Mouse (Mus musculus) yolk sac, embryonic 10.5 days (tissue): ENCODE results near the gene Atp9a.
"Not testable (repeated sequence)": the region's sequence is repeated elsewhere in the genome, so short reads cannot be mapped to it uniquely, and the experiment has no call there.

ENCODE experiments used
- DNase-seq: peaks from one replicate; pipeline ENCODE4 v3.0.0-alpha.2; 2017; ENCODE audit warnings: low spot score

Gene Atp9a

GRCm38 (mm10) chr2:168742059-168742627, at the start of gene Atp9a:
Gene Atp9a, minus strand, starts transcription at chr2:168742409.
- peak; percentile 48 for DNase-seq

- no peak for DNase-seq
Observed at GRCm38 (mm10) chr2:168791115-168791802, 49.0 kb upstream of the Atp9a start.

GRCm38 (mm10) chr2:168786174-168786573, 44.0 kb upstream of the Atp9a start:
- no peak for DNase-seq

GRCm38 (mm10) chr2:168780596-168780995, 38.4 kb upstream of the Atp9a start:
- DNase-seq, result no peak

GRCm38 (mm10) chr2:168780024-168780423, 37.8 kb upstream of the Atp9a start:
- peak; percentile 77 for DNase-seq

GRCm38 (mm10) chr2:168777481-168777880, 35.3 kb upstream of the Atp9a start:
- DNase-seq, result no peak

- no peak for DNase-seq
Observed at GRCm38 (mm10) chr2:168776238-168776637, 34.0 kb upstream of the Atp9a start.

GRCm38 (mm10) chr2:168769259-168769658, 27.1 kb upstream of the Atp9a start:
- DNase-seq, result no peak

GRCm38 (mm10) chr2:168767582-168767981, 25.4 kb upstream of the Atp9a start, which contains the start of gene Sall4:
Gene Sall4, minus strand, starts transcription at chr2:168767943.
- DNase-seq, result no peak

- DNase-seq, result peak; percentile 88
Observed at GRCm38 (mm10) chr2:168766538-168767361, 24.5 kb upstream of the Atp9a start.

- peak; percentile 58 for DNase-seq
Observed at GRCm38 (mm10) chr2:168765696-168766537, 23.7 kb upstream of the Atp9a start.

GRCm38 (mm10) chr2:168765065-168765681, 23.0 kb upstream of the Atp9a start:
- peak; percentile 92 for DNase-seq

GRCm38 (mm10) chr2:168764460-168764867, 22.3 kb upstream of the Atp9a start:
- DNase-seq, result no peak

GRCm38 (mm10) chr2:168763785-168764184, 21.6 kb upstream of the Atp9a start:
- DNase-seq, result no peak

GRCm38 (mm10) chr2:168762411-168762815, 20.2 kb upstream of the Atp9a start:
- DNase-seq, result peak; percentile 78

- DNase-seq, result no peak
Observed at GRCm38 (mm10) chr2:168761954-168762353, 19.7 kb upstream of the Atp9a start.

- no peak for DNase-seq
Observed at GRCm38 (mm10) chr2:168761141-168761540, 18.9 kb upstream of the Atp9a start.

GRCm38 (mm10) chr2:168744406-168744805, 2.2 kb upstream of the Atp9a start:
- not testable (repeated sequence) for DNase-seq

- DNase-seq, result no peak
Observed at GRCm38 (mm10) chr2:168742649-168743048, 440 bp upstream of the Atp9a start.

- DNase-seq, result peak; percentile 91
Observed at GRCm38 (mm10) chr2:168741273-168742058, 743 bp downstream of the Atp9a start.

- no peak for DNase-seq
Observed at GRCm38 (mm10) chr2:168740496-168740895, 1.7 kb downstream of the Atp9a start.
